Mouse (Mus musculus): ENCODE measurements at regions not wholly inside any gene's neighbourhood (a gene's known extent, or its start where the extent isn't known, plus 50 kb on each side); places are given as distances from the start of the nearest gene placed in this dataset.
A peak's percentile ranks its signal among the peaks of the same experiment; 100 is the strongest.

- no peak for DNase-seq (ENCODE audit: low spot score in 2 of 2)
Observed at GRCm38 (mm10) chr4:53915326-53915725, 89.5 kb downstream of the Tmem38b start.

- DNase-seq (ENCODE audit: low spot score in 2 of 2), result peak in 1 of 2 experiments; percentile 53
Observed at GRCm38 (mm10) chr4:53919188-53919587, 93.3 kb downstream of the Tmem38b start.

- no peak for DNase-seq (ENCODE audit: low spot score in 2 of 2)
Observed at GRCm38 (mm10) chr4:53920587-53920986, 94.7 kb downstream of the Tmem38b start.

GRCm38 (mm10) chr4:53931068-53931467 lies 105.2 kb downstream of the Tmem38b start:
- no peak for DNase-seq (ENCODE audit: low spot score in 2 of 2)

GRCm38 (mm10) chr4:53931499-53931898 lies 105.7 kb downstream of the Tmem38b start:
- DNase-seq (ENCODE audit: low spot score in 2 of 2), result no peak

GRCm38 (mm10) chr4:53935306-53935705 lies 109.5 kb downstream of the Tmem38b start:
- no peak for DNase-seq (ENCODE audit: low spot score in 2 of 2)

GRCm38 (mm10) chr4:53948736-53949135 lies 122.9 kb downstream of the Tmem38b start:
- no peak for DNase-seq (ENCODE audit: low spot score in 2 of 2)

- no peak for DNase-seq (ENCODE audit: low spot score in 2 of 2)
Observed at GRCm38 (mm10) chr4:53949164-53949563, 123.3 kb downstream of the Tmem38b start.

- DNase-seq (ENCODE audit: low spot score in 2 of 2), result no peak
Observed at GRCm38 (mm10) chr4:53950496-53950895, 124.7 kb downstream of the Tmem38b start.

GRCm38 (mm10) chr4:53951003-53951733 lies 125.3 kb downstream of the Tmem38b start:
- no peak for DNase-seq (ENCODE audit: low spot score in 2 of 2)

- DNase-seq (ENCODE audit: low spot score in 2 of 2), result no peak
Observed at GRCm38 (mm10) chr4:53951734-53952109, 125.9 kb downstream of the Tmem38b start.

- no peak for DNase-seq (ENCODE audit: low spot score in 2 of 2)
Observed at GRCm38 (mm10) chr4:53952288-53952687, 126.4 kb downstream of the Tmem38b start.

- DNase-seq (ENCODE audit: low spot score in 2 of 2), result no peak
Observed at GRCm38 (mm10) chr4:53962458-53962857, 136.6 kb downstream of the Tmem38b start.

- DNase-seq (ENCODE audit: low spot score in 2 of 2), result no peak
Observed at GRCm38 (mm10) chr4:53970461-53970860, 144.6 kb downstream of the Tmem38b start.

- no peak for DNase-seq (ENCODE audit: low spot score in 2 of 2)
Observed at GRCm38 (mm10) chr4:53970960-53971359, 145.1 kb downstream of the Tmem38b start.

- DNase-seq (ENCODE audit: low spot score in 2 of 2), result no peak
Observed at GRCm38 (mm10) chr4:53976036-53976638, 150.3 kb downstream of the Tmem38b start.

- DNase-seq (ENCODE audit: low spot score in 2 of 2), result no peak
Observed at GRCm38 (mm10) chr4:53986519-53987301, 160.9 kb downstream of the Tmem38b start.

GRCm38 (mm10) chr4:53987536-53987935 lies 161.7 kb downstream of the Tmem38b start:
- DNase-seq (ENCODE audit: low spot score in 2 of 2), result no peak

GRCm38 (mm10) chr4:54021069-54021829 lies 195.4 kb downstream of the Tmem38b start:
- no peak for DNase-seq (ENCODE audit: low spot score in 2 of 2)

- DNase-seq (ENCODE audit: low spot score in 2 of 2), result no peak
Observed at GRCm38 (mm10) chr4:54021861-54022385, 196.1 kb downstream of the Tmem38b start.

- no peak for DNase-seq (ENCODE audit: low spot score in 2 of 2)
Observed at GRCm38 (mm10) chr4:54026919-54027318, 201.1 kb downstream of the Tmem38b start.
